Mouse (Mus musculus): ENCODE measurements around the gene Rnf26.

Rnf26 gene

GRCm38 (mm10) chr9:44047571-44048490 is 65.5 kb downstream of the Rnf26 start:
- DNase-seq (ENCODE audit: low read depth, low spot score), result no peak

GRCm38 (mm10) chr9:44047071-44047470 is 66.2 kb downstream of the Rnf26 start:
- no peak for DNase-seq (ENCODE audit: low read depth, low spot score)

GRCm38 (mm10) chr9:44046426-44046825 is 66.9 kb downstream of the Rnf26 start:
- DNase-seq (ENCODE audit: low read depth, low spot score), result no peak

DNA sequence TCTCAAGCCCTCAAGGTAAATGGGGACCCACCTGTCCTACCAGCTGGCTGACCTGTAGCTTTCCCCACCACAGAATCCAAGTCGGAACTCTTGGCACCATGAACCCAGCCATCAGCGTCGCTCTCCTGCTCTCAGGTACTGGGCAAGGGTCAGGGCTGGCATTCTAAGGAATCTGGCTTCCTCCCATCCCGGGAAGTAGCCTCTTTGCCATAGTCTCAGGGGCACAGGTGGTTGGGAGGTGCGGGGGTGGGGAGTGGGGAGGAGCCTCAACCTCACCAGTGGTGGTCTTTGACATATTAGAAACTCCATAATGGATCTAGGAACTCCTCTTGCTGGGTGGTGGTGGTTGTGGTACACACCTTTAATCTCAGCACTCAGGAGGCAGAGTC is 67.4 kb downstream of the Rnf26 start:
- no peak for DNase-seq (ENCODE audit: low read depth, low spot score)
